Mouse (Mus musculus): ENCODE data around the gene Cdiptos. TPM values are rescaled to one million over a fixed set of nuclear protein-coding genes. Genes with fewer than 3 reads are reported as not detected.

Gene Cdiptos
- polyA plus RNA-seq, 1 experiment from 2014 or later: 2.8 TPM

GRCm38 (mm10) chr7:126967361-126967760 is 8.5 kb downstream of the Cdiptos start:
- H3K27me3 ChIP-seq (ENCODE audit: insufficient read depth, low read length): no peaks in the 10 kb centered on the region
- WGBS: 67% methylated on average over 6 of the region's 6 CpGs
- no peak overlapping the region for H3K9ac ChIP-seq (ENCODE audit: low read depth, low read length)
- H3K4me1 ChIP-seq (replicated peaks; ENCODE audit: insufficient read depth, low read length): no peaks in the 10 kb centered on the region
- H3K4me3 ChIP-seq (replicated peaks; ENCODE audit: low read depth, low read length): no peak overlapping the region
- no peak overlapping the region for H3K27ac ChIP-seq
- H3K36me3 ChIP-seq (ENCODE audit: insufficient read depth, low read length): no peaks in the 10 kb centered on the region
- DNase-seq (ENCODE audit: low spot score): no peak
- ATAC-seq (replicated peaks; ENCODE audit: low FRiP score, low read depth): no peak
- no peak for TF ChIP-seq CTCF (IDR thresholded peaks at IDR 0.05; ENCODE audit: low read depth)
- H3K9me3 ChIP-seq (replicated peaks; ENCODE audit: low read length): no peaks in the 10 kb centered on the region
- H3K4me2 ChIP-seq (ENCODE audit: low read length): no peak overlapping the region

GRCm38 (mm10) chr7:126965568-126965967 is 10.3 kb downstream of the Cdiptos start:
- no peaks in the 10 kb centered on the region for H3K27me3 ChIP-seq (ENCODE audit: insufficient read depth, low read length)

GRCm38 (mm10) chr7:126963548-126964286 is 12.2 kb downstream of the Cdiptos start:
- WGBS: 25% methylated on average over 19 of the region's 19 CpGs

More at GRCm38 (mm10) chr7:126965568-126965967, 10.3 kb downstream of the Cdiptos start:
- no peak for TF ChIP-seq CTCF (IDR thresholded peaks at IDR 0.05; ENCODE audit: low read depth)
- H3K9ac ChIP-seq (ENCODE audit: low read depth, low read length): no peak overlapping the region
- DNase-seq (ENCODE audit: low spot score): no peak
- 60% methylated on average over 3 of the region's 3 CpGs for WGBS
- H3K9me3 ChIP-seq (replicated peaks; ENCODE audit: low read length): no peaks in the 10 kb centered on the region
- no peak overlapping the region for H3K4me2 ChIP-seq (ENCODE audit: low read length)
- no peaks in the 10 kb centered on the region for H3K4me1 ChIP-seq (replicated peaks; ENCODE audit: insufficient read depth, low read length)
- no peak for ATAC-seq (replicated peaks; ENCODE audit: low FRiP score, low read depth)
- no peak overlapping the region for H3K27ac ChIP-seq
- H3K36me3 ChIP-seq (ENCODE audit: insufficient read depth, low read length): no peaks in the 10 kb centered on the region
- H3K4me3 ChIP-seq (replicated peaks; ENCODE audit: low read depth, low read length): no peak overlapping the region

DNA sequence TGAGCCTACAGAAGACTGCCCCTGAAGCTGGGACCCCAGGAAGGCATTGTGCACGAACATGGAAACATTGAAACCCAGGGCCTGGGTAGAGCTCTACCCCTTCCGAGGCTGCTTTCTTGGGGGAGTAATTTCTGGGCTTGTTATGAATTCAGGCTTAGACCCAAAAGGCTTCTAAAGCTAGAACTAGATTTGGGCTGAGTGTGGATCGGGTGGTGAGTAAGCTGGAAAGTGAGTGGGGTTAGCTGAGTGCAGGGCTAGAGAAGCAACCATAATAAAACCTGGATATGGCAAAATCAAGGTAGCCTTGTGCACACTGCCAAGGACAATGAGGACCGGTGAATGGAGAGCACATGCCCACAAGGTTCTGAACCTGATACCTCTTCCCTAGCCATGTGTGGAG is 13.9 kb downstream of the Cdiptos start:
- ATAC-seq (replicated peaks; ENCODE audit: low FRiP score, low read depth) (no peak), DNase-seq (ENCODE audit: low spot score) (no peak)
- Histone ChIP-seq H3K27me3 (ENCODE audit: insufficient read depth, low read length) (no peaks in the 10 kb centered on the region), H3K36me3 (ENCODE audit: insufficient read depth, low read length) (no peaks in the 10 kb centered on the region), H3K27ac (no peak overlapping the region), H3K4me1 (replicated peaks; ENCODE audit: insufficient read depth, low read length) (no peaks in the 10 kb centered on the region), H3K9ac (ENCODE audit: low read depth, low read length) (no peak overlapping the region), H3K9me3 (replicated peaks; ENCODE audit: low read length) (no peaks in the 10 kb centered on the region), H3K4me3 (replicated peaks; ENCODE audit: low read depth, low read length) (no peak overlapping the region), H3K4me2 (ENCODE audit: low read length) (no peak overlapping the region)
- 83% methylated on average over 4 of the region's 4 CpGs for WGBS
- TF ChIP-seq CTCF (IDR thresholded peaks at IDR 0.05; ENCODE audit: low read depth): no peak

More at GRCm38 (mm10) chr7:126963548-126964286, 12.2 kb downstream of the Cdiptos start:
- Histone ChIP-seq H3K27me3 (ENCODE audit: insufficient read depth, low read length) (no peaks in the 10 kb centered on the region), H3K4me3 (replicated peaks; ENCODE audit: low read depth, low read length) (no peak overlapping the region), H3K27ac (no peak overlapping the region), H3K4me2 (ENCODE audit: low read length) (no peak overlapping the region), H3K4me1 (replicated peaks; ENCODE audit: insufficient read depth, low read length) (no peaks in the 10 kb centered on the region), H3K9ac (ENCODE audit: low read depth, low read length) (no peak overlapping the region), H3K36me3 (ENCODE audit: insufficient read depth, low read length) (no peaks in the 10 kb centered on the region), H3K9me3 (replicated peaks; ENCODE audit: low read length) (no peaks in the 10 kb centered on the region)
- DNase-seq (ENCODE audit: low spot score) (peak; percentile 57), ATAC-seq (replicated peaks; ENCODE audit: low FRiP score, low read depth) (no peak)
- peak; percentile 77 for TF ChIP-seq CTCF (IDR thresholded peaks at IDR 0.05; ENCODE audit: low read depth)

- no peak for ATAC-seq (replicated peaks; ENCODE audit: low FRiP score, low read depth)
- no peak overlapping the region for H3K27ac ChIP-seq
- no peak for TF ChIP-seq CTCF (IDR thresholded peaks at IDR 0.05; ENCODE audit: low read depth)
- H3K36me3 ChIP-seq (ENCODE audit: insufficient read depth, low read length): no peaks in the 10 kb centered on the region
- 85% methylated on average over 5 of the region's 5 CpGs for WGBS
- H3K4me3 ChIP-seq (replicated peaks; ENCODE audit: low read depth, low read length): no peak overlapping the region
- no peak for DNase-seq (ENCODE audit: low spot score)
- H3K4me1 ChIP-seq (replicated peaks; ENCODE audit: insufficient read depth, low read length): no peaks in the 10 kb centered on the region
- no peak overlapping the region for H3K9ac ChIP-seq (ENCODE audit: low read depth, low read length)
- no peaks in the 10 kb centered on the region for H3K27me3 ChIP-seq (ENCODE audit: insufficient read depth, low read length)
- H3K4me2 ChIP-seq (ENCODE audit: low read length): no peak overlapping the region
- H3K9me3 ChIP-seq (replicated peaks; ENCODE audit: low read length): no peaks in the 10 kb centered on the region
Observed at GRCm38 (mm10) chr7:126961095-126961494, 14.8 kb downstream of the Cdiptos start.

- Histone ChIP-seq H3K9me3 (replicated peaks; ENCODE audit: low read length) (no peaks in the 10 kb centered on the region), H3K4me1 (replicated peaks; ENCODE audit: insufficient read depth, low read length) (no peaks in the 10 kb centered on the region), H3K9ac (ENCODE audit: low read depth, low read length) (no peak overlapping the region), H3K36me3 (ENCODE audit: insufficient read depth, low read length) (no peaks in the 10 kb centered on the region), H3K4me2 (ENCODE audit: low read length) (no peak overlapping the region), H3K27me3 (ENCODE audit: insufficient read depth, low read length) (no peaks in the 10 kb centered on the region), H3K27ac (no peak overlapping the region), H3K4me3 (replicated peaks; ENCODE audit: low read depth, low read length) (no peak overlapping the region)
- 54% methylated on average over 9 of the region's 9 CpGs for WGBS
- no peak for TF ChIP-seq CTCF (IDR thresholded peaks at IDR 0.05; ENCODE audit: low read depth)
- no peak for ATAC-seq (replicated peaks; ENCODE audit: low FRiP score, low read depth)
- no peak for DNase-seq (ENCODE audit: low spot score)
Observed at GRCm38 (mm10) chr7:126959780-126960179, 16.1 kb downstream of the Cdiptos start.

Measured in kidney, postnatal 0 days (tissue).